Mouse (Mus musculus) bone marrow macrophage, adult 2 months (primary cell): ENCODE measurements around the gene Muc4. TPM values are rescaled to one million over a fixed set of nuclear protein-coding genes. Genes with fewer than 3 reads are reported as not detected.

Experiments
- H3K27ac ChIP-seq: 2 replicates; pipeline ENCODE4 v1.5.1; 2012; ENCODE audit warnings: low read depth, low read length; ENCODE audit not compliant: insufficient read depth
- H3K4me1 ChIP-seq: 2 replicates; pipeline ENCODE4 v1.6.1; 2012; ENCODE audit warnings: low read length; ENCODE audit not compliant: control insufficient read depth, insufficient read depth
- H3K4me3 ChIP-seq: 2 replicates; pipeline ENCODE4 v1.5.1; 2012; ENCODE audit warnings: mild to moderate bottlenecking, low read length, moderate library complexity; ENCODE audit not compliant: insufficient read depth
- CTCF ChIP-seq: IDR thresholded peaks from 2 replicates; pipeline ENCODE4 v1.5.1; 2012; ENCODE audit warnings: low read depth, mild to moderate bottlenecking, low read length, moderate library complexity
- POLR2A ChIP-seq: IDR thresholded peaks from 2 replicates; pipeline ENCODE4 v1.6.1; 2012; ENCODE audit warnings: mild to moderate bottlenecking, low read depth, low read length, borderline replicate concordance
- polyA plus RNA-seq: library from polyadenylated mRNA; stranded (reverse); fragments of >200 nt; gene quantifications from 2 replicates; pipeline ENCODE4 v1.2.4, GENCODE M21; 2012; ENCODE audit not compliant: missing spikeins, insufficient read depth, insufficient read length

The Muc4 gene
- polyA plus RNA-seq, 1 experiment, result not detected

DNA sequence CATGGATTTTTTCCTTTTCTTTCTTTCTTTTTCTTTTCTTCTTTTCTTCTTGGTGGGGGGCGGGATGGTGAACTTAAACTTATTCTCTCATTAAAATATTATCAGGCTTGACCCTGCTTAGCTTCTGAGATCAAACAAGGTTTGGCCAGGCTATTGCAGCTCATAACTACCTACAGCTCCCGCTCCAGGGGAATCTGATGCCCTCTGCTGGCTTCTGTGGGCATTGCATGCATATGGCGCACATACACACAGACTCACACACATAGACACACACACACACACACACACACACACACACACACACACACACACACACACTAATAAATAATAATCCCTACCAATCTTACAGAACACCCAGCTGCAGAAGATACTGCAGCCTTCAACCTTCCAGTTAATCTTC, 30.1 kb upstream of the Muc4 start:
- TF ChIP-seq POLR2A (no peak), CTCF (no peak)
- Histone ChIP-seq H3K27ac (no peak overlapping the region), H3K4me3 (no peak overlapping the region), H3K4me1 (no peaks in the 10 kb centered on the region)

DNA sequence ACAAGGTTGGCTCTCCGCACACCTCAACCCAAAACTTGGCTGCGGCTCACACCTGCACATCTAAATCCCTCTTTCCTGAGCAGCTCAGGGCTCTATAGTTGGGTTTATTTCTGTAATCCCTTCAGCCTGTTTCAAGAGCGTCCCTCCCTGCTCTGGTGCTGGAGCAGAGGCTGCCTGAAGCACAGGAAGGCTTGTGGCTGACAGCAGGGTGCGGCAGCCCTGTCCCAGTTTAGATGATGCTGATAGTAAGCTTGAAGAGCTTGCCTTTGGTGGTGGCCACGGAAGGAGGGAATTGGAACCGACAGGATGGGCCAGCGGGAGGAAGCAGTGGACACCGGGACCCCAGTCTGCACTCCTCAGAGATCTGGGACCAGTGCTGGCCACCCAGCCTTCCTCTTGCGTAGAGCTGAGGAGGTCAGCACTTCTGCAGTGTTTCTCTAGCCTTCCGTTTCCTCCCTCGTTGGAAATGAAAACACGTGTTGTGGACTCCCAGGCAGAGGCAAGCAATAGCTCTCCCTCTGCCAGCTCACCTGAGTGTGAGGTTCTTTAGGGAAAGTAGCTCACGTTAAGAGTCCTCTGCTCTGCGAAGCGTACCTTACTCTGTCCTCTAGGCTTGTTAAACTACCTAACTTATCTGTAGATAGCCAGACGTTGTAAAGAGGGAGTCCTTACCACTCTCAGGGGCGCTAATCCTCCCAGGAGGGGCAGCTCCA, 28.4 kb upstream of the Muc4 start:
- no peaks in the 10 kb centered on the region for H3K4me1 ChIP-seq
- H3K4me3 ChIP-seq, result no peak overlapping the region
- TF ChIP-seq CTCF, result no peak
- TF ChIP-seq POLR2A, result no peak
- H3K27ac ChIP-seq, result no peak overlapping the region

DNA sequence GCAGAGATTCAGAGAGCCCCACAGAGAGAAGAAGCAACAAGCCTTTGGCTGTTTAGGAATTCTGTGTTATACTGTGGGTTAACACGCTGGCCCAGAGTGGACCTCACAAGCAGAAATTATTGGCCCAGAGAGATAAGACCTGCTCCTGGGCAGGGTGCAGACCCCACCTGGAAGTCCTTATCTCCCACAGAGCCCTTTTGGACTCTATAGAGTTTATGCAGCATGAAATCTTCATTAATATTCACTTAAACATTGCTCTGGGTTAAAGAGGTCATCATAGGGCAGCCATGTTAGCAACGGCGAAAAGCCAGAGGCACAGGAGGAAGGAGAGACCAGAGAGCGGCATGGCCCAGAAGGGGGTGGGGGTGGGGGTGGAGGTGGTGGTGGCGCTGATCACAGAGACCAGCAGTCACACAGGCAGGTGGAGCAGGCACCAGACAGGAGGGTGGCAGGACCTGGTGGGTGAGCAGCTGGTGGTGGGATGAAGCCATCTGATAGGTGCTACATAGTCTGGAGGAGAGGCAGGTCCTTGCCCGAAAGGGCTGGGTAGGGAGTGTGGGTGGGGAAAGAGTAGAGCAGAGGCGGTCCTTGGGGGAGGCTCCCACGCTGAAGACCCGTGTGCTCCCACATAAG, 27.7 kb upstream of the Muc4 start:
- Histone ChIP-seq H3K4me1 (no peaks in the 10 kb centered on the region), H3K4me3 (no peak overlapping the region)
- no peak for TF ChIP-seq POLR2A
- no peak for TF ChIP-seq CTCF

DNA sequence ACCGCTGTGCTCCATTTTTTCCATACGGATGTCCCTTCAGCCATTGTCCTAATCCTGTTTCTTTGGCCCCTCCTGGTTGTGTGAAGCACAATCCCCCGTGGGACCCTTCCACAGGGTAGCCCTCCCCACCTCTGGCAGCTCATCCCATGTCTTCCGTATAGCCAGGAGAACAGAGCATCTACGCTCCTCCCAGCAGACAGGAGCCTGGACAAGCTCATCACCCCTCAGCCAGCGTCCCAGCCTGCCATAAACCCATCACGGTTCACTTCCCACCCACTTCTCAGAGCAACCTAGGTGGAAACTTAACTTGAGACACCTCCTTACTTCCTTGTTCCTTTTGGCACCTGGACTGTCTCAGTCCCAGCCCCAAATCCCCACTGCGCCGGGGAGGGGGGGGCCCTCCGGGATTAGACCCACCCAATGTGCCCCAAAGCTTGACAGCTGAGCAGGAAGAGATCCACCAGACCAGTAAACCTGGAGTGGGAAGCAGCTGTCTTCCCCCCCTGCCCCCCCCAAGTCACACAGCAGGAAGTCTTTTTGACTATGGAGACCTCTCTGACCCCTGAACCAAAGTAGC, 27.1 kb upstream of the Muc4 start:
- H3K4me1 ChIP-seq, result no peaks in the 10 kb centered on the region
- H3K27ac ChIP-seq, result no peak overlapping the region
- TF ChIP-seq CTCF, result no peak
- TF ChIP-seq POLR2A, result no peak
- no peak overlapping the region for H3K4me3 ChIP-seq

More for the DNA sequence above, 27.7 kb upstream of the Muc4 start:
- no peak overlapping the region for H3K27ac ChIP-seq

DNA sequence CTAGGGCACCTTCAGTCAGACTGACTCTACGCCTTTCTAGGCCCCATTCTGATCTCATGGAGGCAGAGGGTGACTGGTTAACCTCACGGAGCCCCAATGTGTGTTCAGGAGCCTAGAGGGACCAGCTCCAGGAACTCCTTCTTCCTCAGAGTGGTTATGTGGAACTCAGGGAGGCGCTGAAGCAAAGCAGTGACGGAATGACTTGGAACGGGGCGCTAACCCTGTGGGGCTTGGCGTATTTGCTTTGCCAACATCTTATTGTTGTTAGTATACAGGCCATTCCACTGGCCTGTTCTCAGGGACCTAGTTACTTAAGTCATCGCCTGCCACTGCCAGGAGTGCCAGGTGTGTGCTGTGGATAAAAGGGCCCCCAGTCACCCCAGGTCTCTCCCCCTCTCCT, 26.6 kb upstream of the Muc4 start:
- H3K4me1 ChIP-seq, result no peaks in the 10 kb centered on the region
- H3K27ac ChIP-seq, result no peak overlapping the region
- TF ChIP-seq POLR2A, result no peak
- TF ChIP-seq CTCF, result no peak
- H3K4me3 ChIP-seq, result no peak overlapping the region

DNA sequence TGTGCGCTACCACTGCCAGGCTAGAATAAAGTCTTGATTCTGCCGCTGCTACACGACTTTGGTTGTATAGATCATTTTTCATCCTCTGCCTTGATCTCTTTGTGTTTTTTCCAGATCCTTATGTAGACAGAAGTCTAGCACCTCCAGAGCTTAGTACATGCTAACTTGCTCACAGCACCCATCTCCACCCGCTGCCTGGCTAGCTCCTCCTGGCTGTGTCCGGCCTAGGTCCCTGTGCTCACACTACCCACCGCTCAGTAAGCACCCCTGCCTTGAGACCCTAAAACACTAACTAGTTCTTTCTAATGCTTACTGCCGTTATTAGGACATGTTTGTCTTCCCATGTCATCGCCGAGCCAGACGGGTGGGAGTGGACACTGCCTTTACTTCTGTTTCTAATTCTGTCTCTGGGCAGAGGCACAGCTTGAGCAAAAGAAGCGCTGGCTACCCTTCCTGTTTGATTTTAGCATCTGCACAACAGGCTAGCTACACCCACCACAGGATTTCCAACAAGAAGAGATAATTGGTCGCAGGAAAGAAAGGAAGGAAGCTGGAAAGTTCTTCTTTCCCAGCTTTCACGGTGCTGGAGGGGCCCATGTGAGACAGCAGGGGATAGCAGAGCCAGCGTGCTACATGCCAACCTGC, 25.1 kb upstream of the Muc4 start:
- Histone ChIP-seq H3K4me3 (no peak overlapping the region), H3K27ac (no peak overlapping the region), H3K4me1 (no peaks in the 10 kb centered on the region)
- TF ChIP-seq POLR2A (no peak), CTCF (no peak)

DNA sequence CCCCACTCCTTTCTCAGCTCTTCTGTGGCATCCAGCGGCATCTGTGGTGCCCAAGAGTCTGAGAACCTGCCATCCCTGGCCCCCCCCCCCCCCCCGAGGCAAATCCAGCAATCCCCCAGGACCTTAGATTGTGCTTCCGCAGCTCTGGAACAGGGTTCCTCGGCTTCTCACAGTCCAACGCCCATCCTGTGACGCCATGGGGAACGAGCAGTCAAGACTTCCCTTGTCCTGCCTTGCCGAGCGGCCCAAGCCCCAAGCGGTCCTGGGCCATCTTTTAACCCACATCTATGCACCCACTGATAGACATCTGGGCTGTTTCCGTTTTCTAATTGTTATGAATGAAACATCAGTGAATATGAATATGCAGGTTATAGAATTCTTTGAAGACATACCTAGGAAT, 23.5 kb upstream of the Muc4 start:
- no peaks in the 10 kb centered on the region for H3K4me1 ChIP-seq
- no peak overlapping the region for H3K27ac ChIP-seq
- TF ChIP-seq CTCF, result no peak
- no peak for TF ChIP-seq POLR2A
- no peak overlapping the region for H3K4me3 ChIP-seq

DNA sequence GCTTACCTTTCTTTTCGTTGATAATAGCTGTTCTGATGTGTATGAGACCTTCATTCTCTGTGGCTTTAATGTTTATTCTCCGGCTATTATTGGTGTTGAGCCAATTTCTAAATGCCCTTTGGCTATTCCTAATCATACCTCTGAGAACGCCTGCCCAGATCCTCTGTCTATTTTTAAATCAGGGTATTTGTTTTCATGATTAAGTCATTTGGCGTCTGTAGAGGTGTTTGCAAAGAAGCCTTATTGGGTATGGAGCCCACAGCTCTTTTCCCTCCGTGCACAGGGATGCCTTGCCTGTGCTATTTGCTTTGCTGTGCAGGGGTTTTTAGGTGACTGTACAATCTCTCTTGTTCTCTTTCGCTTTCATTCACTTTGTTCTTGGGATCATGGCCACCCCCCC, 22.1 kb upstream of the Muc4 start:
- Histone ChIP-seq H3K4me3 (no peak overlapping the region), H3K27ac (no peak overlapping the region), H3K4me1 (no peaks in the 10 kb centered on the region)
- no peak for TF ChIP-seq POLR2A
- no peak for TF ChIP-seq CTCF

DNA sequence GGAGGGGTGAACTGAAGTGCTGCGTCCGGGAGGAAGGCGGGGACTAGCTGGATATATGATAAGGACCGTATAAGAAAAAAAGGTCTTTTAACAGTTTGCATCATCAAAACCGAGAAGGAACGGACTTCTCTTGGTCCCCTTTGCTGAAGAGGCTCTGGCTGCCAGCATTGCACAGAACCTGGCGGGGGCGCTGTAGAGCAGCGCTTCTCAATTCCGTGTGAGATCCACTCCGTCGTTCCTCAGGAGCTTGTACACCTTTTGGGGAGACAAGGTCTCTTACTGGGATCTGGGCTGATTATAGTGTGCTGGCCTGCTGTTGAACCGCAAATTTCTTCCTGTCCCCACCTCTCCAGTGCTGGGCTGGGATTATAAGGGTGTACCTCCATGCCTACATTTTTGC, 20.3 kb upstream of the Muc4 start:
- peak; percentile 64; the same call in 1 of the 2 replicates for TF ChIP-seq CTCF
- TF ChIP-seq POLR2A, result no peak
- H3K27ac ChIP-seq, result no peak overlapping the region
- no peak overlapping the region for H3K4me3 ChIP-seq
- H3K4me1 ChIP-seq, result no peaks in the 10 kb centered on the region

DNA sequence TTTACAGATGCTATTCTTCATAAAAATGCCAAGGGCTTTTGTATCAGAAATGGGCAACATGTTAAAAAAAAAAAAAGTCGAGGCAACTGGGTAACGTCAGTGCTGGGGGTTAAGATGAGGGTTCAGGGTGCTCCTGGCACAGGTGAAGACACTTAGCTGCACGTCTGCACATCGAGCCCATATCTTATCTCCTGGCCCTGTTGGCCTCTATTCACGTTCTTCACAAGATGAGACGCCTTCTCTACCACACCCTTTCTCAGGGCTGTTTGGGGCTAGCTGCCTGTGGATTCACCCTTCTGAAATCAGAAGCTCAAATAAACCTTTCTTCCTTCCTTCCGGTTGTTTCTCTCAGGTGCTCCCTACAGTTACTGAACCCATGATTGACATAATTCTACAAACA, 12.5 kb upstream of the Muc4 start:
- H3K4me1 ChIP-seq, result no peaks in the 10 kb centered on the region
- no peak for TF ChIP-seq CTCF
- TF ChIP-seq POLR2A, result no peak
- no peak overlapping the region for H3K27ac ChIP-seq
- H3K4me3 ChIP-seq, result no peak overlapping the region
